Comparison of ENCODE assay signal across 16 mouse cellular contexts in the genomic region with DNA sequence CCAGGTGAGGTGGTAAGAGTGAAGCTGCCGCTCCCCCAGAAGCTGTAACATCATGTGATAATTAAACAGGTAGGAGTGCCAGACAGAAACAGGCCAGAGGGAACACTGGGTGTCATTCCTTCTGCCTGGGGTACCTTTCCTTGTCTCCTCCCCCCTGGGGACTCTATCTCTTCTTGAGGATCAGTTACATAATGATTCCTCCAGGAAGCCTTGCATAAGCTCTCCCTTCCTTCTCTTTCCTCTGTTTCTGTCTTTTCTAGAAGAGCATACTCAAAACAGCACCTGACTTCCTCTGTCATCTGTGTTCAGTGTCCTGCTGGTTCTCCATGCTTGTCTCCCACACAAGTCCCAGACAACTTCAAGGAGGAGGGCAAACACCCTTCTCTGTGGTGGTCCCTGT.
"Had no signal": no experiment of that assay in that cellular context is flagged by ENCODE, and none has a peak within 500 bp of the region (broad histone marks: within the 10 kb centered on the region; RNA-seq: fewer than 3 reads in every experiment).

No protein-coding gene starts in this region.

- H3K4me3 ChIP-seq: midbrain, embryonic 10.5 days; midbrain, embryonic 12.5 days; myocyte; neural tube, embryonic 13.5 days; neural tube, embryonic 15.5 days; stomach, embryonic 15.5 days had no signal

- H3K4me1 ChIP-seq: neural tube, embryonic 15.5 days; stomach, embryonic 15.5 days had no signal

- DNase-seq: lung, adult 18-20 months; lung, embryonic 14.5 days; lung, postnatal 10 days; lung, postnatal 4 days; midbrain, embryonic 14.5 days; right cerebral cortex, postnatal 14 days; thymus, adult 18-20 months; thymus, postnatal 14 days; thymus, postnatal 36 days had no signal

- H3K27ac ChIP-seq: midbrain, embryonic 10.5 days; midbrain, embryonic 12.5 days; neural tube, embryonic 13.5 days; neural tube, embryonic 15.5 days; stomach, embryonic 15.5 days; stomach, postnatal 0 days had no signal
